Mouse (Mus musculus) mesoderm, embryonic 11.5 days (tissue): ENCODE data around the gene Fam19a5.

ENCODE experiments used
- DNase-seq: peaks from one replicate; pipeline ENCODE4 v3.0.0-alpha.2; 2012; ENCODE audit warnings: low read depth, low spot score

Gene Fam19a5

GRCm38 (mm10) chr15:87596731-87597130 lies 52.6 kb downstream of the Fam19a5 start:
- no peak for DNase-seq

- no peak for DNase-seq
These were observed 53.0 kb downstream of the Fam19a5 start for GRCm38 (mm10) chr15:87597149-87597548.

GRCm38 (mm10) chr15:87597766-87598165 lies 53.7 kb downstream of the Fam19a5 start:
- no peak for DNase-seq

- no peak for DNase-seq
These were observed 54.5 kb downstream of the Fam19a5 start for GRCm38 (mm10) chr15:87598636-87599035.

- DNase-seq, result no peak
These were observed 59.2 kb downstream of the Fam19a5 start for GRCm38 (mm10) chr15:87603316-87603715.

- DNase-seq, result no peak
These were observed 61.6 kb downstream of the Fam19a5 start for GRCm38 (mm10) chr15:87605504-87606280.

- DNase-seq, result no peak
These were observed 62.6 kb downstream of the Fam19a5 start for GRCm38 (mm10) chr15:87606702-87607101.

- DNase-seq, result no peak
These were observed 65.1 kb downstream of the Fam19a5 start for GRCm38 (mm10) chr15:87609236-87609635.

GRCm38 (mm10) chr15:87623966-87624609 lies 80.0 kb downstream of the Fam19a5 start:
- DNase-seq, result peak; percentile 89

- DNase-seq, result peak; percentile 15
These were observed 80.6 kb downstream of the Fam19a5 start for GRCm38 (mm10) chr15:87624610-87625091.

- peak; percentile 90 for DNase-seq
These were observed 81.3 kb downstream of the Fam19a5 start for GRCm38 (mm10) chr15:87625236-87626023.

GRCm38 (mm10) chr15:87635272-87635671 lies 91.2 kb downstream of the Fam19a5 start:
- no peak for DNase-seq

- DNase-seq, result no peak
These were observed 92.3 kb downstream of the Fam19a5 start for GRCm38 (mm10) chr15:87636407-87636806.

- no peak for DNase-seq
These were observed 93.1 kb downstream of the Fam19a5 start for GRCm38 (mm10) chr15:87637234-87637633.

GRCm38 (mm10) chr15:87638270-87638669 lies 94.2 kb downstream of the Fam19a5 start:
- DNase-seq, result no peak

- no peak for DNase-seq
These were observed 102.4 kb downstream of the Fam19a5 start for GRCm38 (mm10) chr15:87646313-87647061.

GRCm38 (mm10) chr15:87649651-87650050 lies 105.6 kb downstream of the Fam19a5 start:
- DNase-seq, result no peak

GRCm38 (mm10) chr15:87654551-87654950 lies 110.5 kb downstream of the Fam19a5 start:
- DNase-seq, result no peak

- no peak for DNase-seq
These were observed 112.5 kb downstream of the Fam19a5 start for GRCm38 (mm10) chr15:87656496-87657155.

- DNase-seq, result no peak
These were observed 115.6 kb downstream of the Fam19a5 start for GRCm38 (mm10) chr15:87659729-87660128.

GRCm38 (mm10) chr15:87661954-87662353 lies 117.9 kb downstream of the Fam19a5 start:
- no peak for DNase-seq
